Mouse (Mus musculus) liver, postnatal 0 days (tissue): Measurements from ENCODE around the gene Parp12. TPM values are rescaled to one million over a fixed set of nuclear protein-coding genes. Genes with fewer than 3 reads are reported as not detected.
A peak's percentile ranks its signal among the peaks of the same experiment; 100 is the strongest.

Experiments
- ATAC-seq: fragments of 200-750 bp; cut with Nextera tagmentation; 2 replicates; pipeline ENCODE4 v1.8.0; 2017; ENCODE audit warnings: mild to moderate bottlenecking, moderate library complexity
- DNase-seq: peaks from one replicate; pipeline ENCODE4 v3.0.0-alpha.2; 2016
- H3K27ac ChIP-seq: fragments of 300-500 bp; sonication (generic); 2 replicates; pipeline ENCODE4 v1.5.1; 2014; ENCODE audit warnings: antibody characterized with exemption, moderate library complexity, mild to moderate bottlenecking, low read depth
- H3K27me3 ChIP-seq: fragments of 300-500 bp; sonication (generic); 2 replicates; pipeline ENCODE4 v1.6.1; 2014; ENCODE audit warnings: low read length, control low read depth, mixed read lengths; ENCODE audit not compliant: insufficient read depth
- H3K36me3 ChIP-seq: fragments of 300-500 bp; sonication (generic); replicated peaks from 2 replicates; pipeline ENCODE4 v1.6.1; 2014; ENCODE audit warnings: mild to moderate bottlenecking, control low read depth, low read length, moderate library complexity, mixed read lengths; ENCODE audit not compliant: insufficient read depth
- H3K4me1 ChIP-seq: fragments of 300-500 bp; sonication (generic); 2 replicates; pipeline ENCODE4 v1.6.1; 2014; ENCODE audit warnings: antibody characterized with exemption, mild to moderate bottlenecking, control low read depth; ENCODE audit not compliant: insufficient read depth
- H3K4me2 ChIP-seq: fragments of 300-500 bp; sonication (generic); 2 replicates; pipeline ENCODE4 v1.6.1; 2014; ENCODE audit warnings: low read depth, mild to moderate bottlenecking, low read length, moderate library complexity, mixed read lengths
- H3K4me3 ChIP-seq: fragments of 300-500 bp; sonication (generic); 2 replicates; pipeline ENCODE4 v1.5.1; 2014; ENCODE audit warnings: low read depth, low read length
- H3K9ac ChIP-seq: fragments of 300-500 bp; sonication (generic); replicated peaks from 2 replicates; pipeline ENCODE4 v1.6.1; 2014; ENCODE audit warnings: mild to moderate bottlenecking, moderate library complexity
- H3K9me3 ChIP-seq: fragments of 300-500 bp; sonication (generic); 2 replicates; pipeline ENCODE4 v1.6.1; 2016; ENCODE audit warnings: mild to moderate bottlenecking, control low read depth, low read length, mixed read lengths
- CTCF ChIP-seq: sonication (generic); IDR thresholded peaks from 2 replicates; pipeline ENCODE4 v1.5.1; 2016; ENCODE audit warnings: antibody characterized with exemption, low read depth
- EP300 ChIP-seq: IDR thresholded peaks from 2 replicates; pipeline ENCODE4 v1.6.1; 2016; ENCODE audit warnings: antibody characterized with exemption, low read depth, mild to moderate bottlenecking
- WGBS: fragments of 180-500 bp; shearing (Covaris S2); extraction: QIAGEN DNeasy Blood & Tissue Kit; methylation state at CpG from one replicate; pipeline ENCODE4 v1.1.7; 2014; ENCODE audit not compliant: insufficient replicate concordance; 5-methylcytosine and 5-hydroxymethylcytosine counted together
- polyA plus RNA-seq: library from polyadenylated mRNA; unstranded; fragments of >200 nt; fragmentation: Nextera tagmentation; extraction: Ambion mirVana; gene quantifications from 2 replicates; pipeline ENCODE4 v1.2.1, GENCODE M21; 2015

Parp12 gene
- polyA plus RNA-seq, 1 experiment from 2014 or later: 6.9 TPM

- DNase-seq (no peak), ATAC-seq (no peak)
- no peak overlapping the region for H3K27ac ChIP-seq
- no peak overlapping the region for H3K4me2 ChIP-seq
- H3K4me1 ChIP-seq: no peaks in the 10 kb centered on the region
- H3K9ac ChIP-seq: no peak overlapping the region
- no peaks in the 10 kb centered on the region for H3K9me3 ChIP-seq
- TF ChIP-seq CTCF (no peak), EP300 (no peak)
- no peaks in the 10 kb centered on the region for H3K27me3 ChIP-seq
- H3K4me3 ChIP-seq: no peak overlapping the region
- H3K36me3 ChIP-seq: 0 out of 2 replicates have a peak, but pooled peaks cover 2% of the 10 kb centered on the region
These were observed 6.6 kb upstream of the Parp12 start for GRCm38 (mm10) chr6:39124719-39125118.

DNA sequence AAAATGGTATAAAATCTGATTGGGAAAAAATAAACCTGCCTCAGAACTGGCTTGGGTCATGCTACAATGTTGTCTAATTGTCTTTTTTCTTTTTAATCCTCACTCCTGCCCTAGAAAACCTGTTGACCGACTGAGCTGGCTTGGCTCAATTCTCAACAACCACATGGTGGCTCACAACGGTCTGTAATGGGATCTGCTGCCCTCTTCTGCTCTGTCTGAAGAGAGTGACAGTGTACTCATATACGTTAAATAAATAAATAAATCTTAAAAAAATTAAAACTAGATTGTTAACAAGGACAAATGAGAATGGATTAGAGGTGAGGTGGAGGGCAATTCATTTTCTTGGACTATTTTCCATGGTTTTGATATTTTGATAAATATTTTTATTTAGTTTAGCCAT is 2.5 kb upstream of the Parp12 start:
- Histone ChIP-seq H3K36me3 (0 out of 2 replicates have a peak, but pooled peaks cover 2% of the 10 kb centered on the region), H3K27me3 (no peaks in the 10 kb centered on the region; the same call in 1 of the 2 replicates), H3K27ac (no peak overlapping the region), H3K4me3 (no peak overlapping the region), H3K9ac (no peak overlapping the region), H3K4me1 (peaks cover 22% of the 10 kb centered on the region), H3K4me2 (no peak overlapping the region), H3K9me3 (no peaks in the 10 kb centered on the region)
- WGBS: 30% methylated on average over 3 of the region's 3 CpGs
- no peak for TF ChIP-seq EP300
- TF ChIP-seq CTCF: peak; percentile 21; the same call in 1 of the 2 replicates
- ATAC-seq (no peak), DNase-seq (no peak)

- Histone ChIP-seq H3K4me2 (peak overlapping the region; percentile 75), H3K27ac (peak overlapping the region; percentile 91), H3K9ac (peak overlapping the region; percentile 86), H3K4me3 (peak overlapping the region; percentile 88), H3K9me3 (no peaks in the 10 kb centered on the region), H3K4me1 (peaks cover 25% of the 10 kb centered on the region), H3K36me3 (0 out of 2 replicates have a peak, but pooled peaks cover 2% of the 10 kb centered on the region), H3K27me3 (no peaks in the 10 kb centered on the region; the same call in 1 of the 2 replicates)
- TF ChIP-seq EP300: no peak
- TF ChIP-seq CTCF: no peak
- no peak; the same call in none of the 2 replicates for ATAC-seq
- no peak for DNase-seq
- 13% methylated on average over 42 of the region's 49 CpGs for WGBS
These were observed 320 bp upstream of the Parp12 start for GRCm38 (mm10) chr6:39118456-39118881.

DNA sequence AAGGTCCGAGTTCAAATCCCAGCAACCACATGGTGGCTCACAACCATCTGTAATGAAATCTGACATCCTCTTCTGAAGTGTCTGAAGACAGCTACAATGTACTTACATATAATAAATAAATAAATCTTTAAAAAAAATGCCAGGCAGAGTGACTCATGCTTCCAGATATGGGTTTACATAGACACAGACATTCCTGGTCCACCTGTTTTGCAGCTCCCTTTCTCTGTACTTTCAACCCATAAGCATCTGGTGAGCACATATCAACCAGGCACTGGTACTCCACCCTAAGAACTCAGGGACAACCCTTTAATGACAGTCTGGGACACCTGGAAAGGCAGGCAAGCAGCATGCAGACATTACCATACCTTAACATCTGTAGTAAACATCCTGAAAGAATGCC is 2.7 kb downstream of the Parp12 start:
- no peak overlapping the region for H3K9ac ChIP-seq
- H3K27me3 ChIP-seq: no peaks in the 10 kb centered on the region; the same call in 1 of the 2 replicates
- no peak overlapping the region for H3K27ac ChIP-seq
- TF ChIP-seq CTCF (no peak), EP300 (no peak)
- peaks cover 28% of the 10 kb centered on the region for H3K4me1 ChIP-seq
- DNase-seq: no peak
- ATAC-seq: no peak
- WGBS: 79% methylated on average over 1 of the region's 1 CpGs
- H3K36me3 ChIP-seq: 0 out of 2 replicates have a peak, but pooled peaks cover 3% of the 10 kb centered on the region
- H3K4me3 ChIP-seq: no peak overlapping the region
- H3K4me2 ChIP-seq: peak overlapping the region; percentile 75; the same call in 1 of the 2 replicates
- H3K9me3 ChIP-seq: no peaks in the 10 kb centered on the region

DNA sequence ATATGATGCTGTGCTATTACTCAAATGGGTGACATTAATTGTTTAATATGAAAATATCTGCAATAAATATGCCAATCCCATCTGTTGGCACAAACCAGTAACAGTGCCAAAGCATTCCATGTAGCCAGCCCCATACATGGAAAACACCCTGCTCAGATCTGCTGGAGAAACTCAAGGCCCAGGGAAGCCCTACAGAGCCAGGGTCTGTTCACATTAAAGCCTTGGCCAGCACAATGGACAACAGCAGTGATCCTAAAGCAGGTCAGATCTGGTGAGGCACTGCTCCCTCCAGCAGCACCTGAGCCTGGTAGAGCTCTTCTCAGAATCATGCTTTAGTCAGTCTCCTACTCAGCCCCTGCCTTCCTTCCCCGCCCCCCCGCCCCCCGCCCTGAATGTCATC is 5.0 kb downstream of the Parp12 start:
- Histone ChIP-seq H3K27me3 (no peaks in the 10 kb centered on the region), H3K4me1 (peaks cover 23% of the 10 kb centered on the region), H3K9ac (no peak overlapping the region), H3K9me3 (no peaks in the 10 kb centered on the region), H3K4me3 (no peak overlapping the region), H3K27ac (no peak overlapping the region), H3K36me3 (peaks cover 6% of the 10 kb centered on the region; the same call in 1 of the 2 replicates), H3K4me2 (no peak overlapping the region)
- 83% methylated on average over 3 of the region's 3 CpGs for WGBS
- ATAC-seq (no peak), DNase-seq (no peak)
- TF ChIP-seq CTCF (no peak), EP300 (no peak)

DNA sequence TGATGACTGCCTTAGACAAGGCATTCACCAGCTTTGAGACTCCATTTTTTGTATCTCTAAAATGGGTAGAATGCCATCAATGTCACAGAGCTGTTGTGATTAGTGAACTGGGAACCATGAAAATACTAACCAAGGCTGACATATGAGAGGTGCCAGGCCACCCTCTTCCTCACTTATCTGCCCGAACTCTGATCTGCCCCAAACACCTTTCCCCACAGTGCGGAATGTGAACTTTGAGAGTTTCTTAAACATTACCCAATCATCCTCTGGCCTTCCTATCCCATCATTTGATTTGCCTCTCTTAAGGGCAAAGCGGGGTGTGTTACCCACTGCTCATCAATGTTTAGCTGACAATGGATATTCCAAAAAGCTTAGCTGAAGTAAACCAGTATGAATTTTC is 5.4 kb downstream of the Parp12 start:
- peak; percentile 72 for ATAC-seq
- Histone ChIP-seq H3K9ac (no peak overlapping the region), H3K4me3 (no peak overlapping the region), H3K27ac (0 out of 2 replicates have a peak overlapping the region, but pooled peaks have one; percentile 29), H3K4me2 (no peak overlapping the region), H3K9me3 (no peaks in the 10 kb centered on the region), H3K36me3 (peaks cover 6% of the 10 kb centered on the region; the same call in 1 of the 2 replicates), H3K4me1 (peaks cover 23% of the 10 kb centered on the region), H3K27me3 (no peaks in the 10 kb centered on the region)
- 61% methylated on average over 3 of the region's 3 CpGs for WGBS
- TF ChIP-seq EP300 (no peak), CTCF (no peak)
- no peak for DNase-seq
